Mouse (Mus musculus): ENCODE data around the gene Tmem97.
"Not testable (repeated sequence)": the region's sequence is repeated elsewhere in the genome, so short reads cannot be mapped to it uniquely, and the experiment has no call there.

Tmem97 gene

GRCm38 (mm10) chr11:78551059-78551398, 452 bp upstream of the Tmem97 start:
- DNase-seq (ENCODE audit: extremely low read depth, low read depth, low spot score), result no peak

GRCm38 (mm10) chr11:78549491-78549987, 1.0 kb downstream of the Tmem97 start:
- no peak for DNase-seq (ENCODE audit: extremely low read depth, low read depth, low spot score)

GRCm38 (mm10) chr11:78547718-78548460, 2.7 kb downstream of the Tmem97 start:
- no peak for DNase-seq (ENCODE audit: extremely low read depth, low read depth, low spot score)

GRCm38 (mm10) chr11:78545181-78545580, 5.4 kb downstream of the Tmem97 start:
- no peak for DNase-seq (ENCODE audit: extremely low read depth, low read depth, low spot score)

GRCm38 (mm10) chr11:78544449-78545111, 6.0 kb downstream of the Tmem97 start:
- DNase-seq (ENCODE audit: extremely low read depth, low read depth, low spot score), result no peak

GRCm38 (mm10) chr11:78540358-78540757, 10.2 kb downstream of the Tmem97 start:
- peak; percentile 80 for DNase-seq (ENCODE audit: extremely low read depth, low read depth, low spot score)

DNA sequence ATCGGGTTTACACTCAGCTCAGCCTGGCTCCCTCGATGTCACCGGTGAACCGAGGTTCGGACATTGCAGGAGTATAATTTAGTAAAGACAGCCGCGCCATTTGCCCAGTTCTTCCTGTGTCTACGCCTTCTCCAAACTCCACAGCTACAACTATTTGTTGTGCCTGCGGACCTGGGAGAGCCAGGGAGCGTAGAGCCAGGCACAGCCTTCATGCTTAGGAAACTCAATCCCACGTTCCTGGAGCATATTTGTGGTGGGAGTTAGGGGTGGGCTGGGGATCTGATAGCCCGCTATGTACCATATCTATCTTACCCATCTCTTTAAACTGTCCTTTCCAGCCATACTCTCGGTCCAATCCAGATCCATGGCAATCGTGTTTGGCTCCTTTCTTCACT, 13.9 kb downstream of the Tmem97 start:
- DNase-seq (ENCODE audit: extremely low read depth, low read depth, low spot score), result no peak

- peak; percentile 95 for DNase-seq (ENCODE audit: extremely low read depth, low read depth, low spot score)
These were observed 14.4 kb downstream of the Tmem97 start, which contains the start of the genes Tnfaip1 and Ift20 for GRCm38 (mm10) chr11:78536080-78536689. Tnfaip1 (minus strand) TSS chr11:78536332. Ift20 (plus strand) TSS chr11:78536361.

GRCm38 (mm10) chr11:78535376-78536079, 15.0 kb downstream of the Tmem97 start:
- DNase-seq (ENCODE audit: extremely low read depth, low read depth, low spot score), result no peak

GRCm38 (mm10) chr11:78534516-78534915, 16.1 kb downstream of the Tmem97 start:
- no peak for DNase-seq (ENCODE audit: extremely low read depth, low read depth, low spot score)

DNA sequence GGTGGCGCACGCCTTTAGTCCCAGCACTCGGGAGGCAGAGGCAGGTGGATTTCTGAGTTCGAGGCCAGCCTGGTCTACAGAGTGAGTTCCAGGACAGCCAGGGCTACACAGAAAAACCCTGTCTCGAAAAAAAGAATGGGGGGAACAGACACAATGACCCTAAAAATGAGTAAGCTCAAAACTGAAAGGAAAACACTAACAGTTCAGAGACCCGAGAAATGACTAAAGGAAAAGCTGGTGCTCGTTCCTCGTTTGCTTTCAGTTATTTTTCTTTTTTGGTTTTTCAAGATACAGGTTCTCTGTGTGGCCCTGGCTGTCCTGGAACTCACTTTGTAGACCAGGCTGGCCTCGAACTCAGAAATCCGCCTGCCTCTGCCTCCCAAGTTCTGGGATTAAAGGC, 19.1 kb downstream of the Tmem97 start:
- not testable (repeated sequence) for DNase-seq (ENCODE audit: extremely low read depth, low read depth, low spot score)

DNA sequence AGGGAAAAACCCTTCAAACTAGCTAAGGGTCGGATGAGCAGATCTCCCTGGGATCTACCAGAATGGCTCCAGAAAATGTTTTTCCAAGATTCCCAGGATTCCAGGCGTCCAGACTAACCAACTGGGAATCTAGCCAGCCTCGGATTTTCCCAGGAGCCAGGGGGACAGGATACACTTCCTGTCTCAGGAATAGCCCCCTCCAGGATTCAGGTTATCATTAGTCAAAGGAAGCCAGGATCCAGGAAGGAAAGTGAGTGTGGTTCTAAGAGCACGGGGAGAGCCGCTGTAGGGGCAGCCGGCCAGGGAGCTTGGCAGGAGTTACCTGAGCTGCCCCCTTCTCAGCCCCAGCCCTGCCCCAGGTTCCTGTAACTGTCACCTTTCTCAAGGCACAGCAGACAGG, 19.5 kb downstream of the Tmem97 start:
- no peak for DNase-seq (ENCODE audit: extremely low read depth, low read depth, low spot score)

DNA sequence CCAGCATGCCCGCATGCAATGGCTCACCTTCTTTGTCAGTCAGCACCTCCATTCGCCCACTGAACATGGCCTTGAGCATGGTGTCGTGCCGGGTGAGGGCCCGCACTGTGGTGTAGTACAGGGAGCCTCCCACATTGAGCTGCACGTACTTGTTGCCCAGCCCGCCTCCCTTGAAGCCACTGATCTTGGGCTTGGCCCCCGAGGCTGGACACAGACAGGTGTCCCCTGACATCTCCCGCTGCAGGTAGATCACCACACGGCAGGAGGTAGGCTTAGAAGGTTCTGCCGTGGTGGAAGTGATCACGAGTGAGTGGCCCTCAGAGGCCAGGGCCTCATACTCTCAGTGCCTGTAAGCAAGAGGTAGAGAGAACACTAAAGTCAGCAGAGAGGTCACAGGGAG, 20.6 kb downstream of the Tmem97 start:
- DNase-seq (ENCODE audit: extremely low read depth, low read depth, low spot score), result no peak

DNA sequence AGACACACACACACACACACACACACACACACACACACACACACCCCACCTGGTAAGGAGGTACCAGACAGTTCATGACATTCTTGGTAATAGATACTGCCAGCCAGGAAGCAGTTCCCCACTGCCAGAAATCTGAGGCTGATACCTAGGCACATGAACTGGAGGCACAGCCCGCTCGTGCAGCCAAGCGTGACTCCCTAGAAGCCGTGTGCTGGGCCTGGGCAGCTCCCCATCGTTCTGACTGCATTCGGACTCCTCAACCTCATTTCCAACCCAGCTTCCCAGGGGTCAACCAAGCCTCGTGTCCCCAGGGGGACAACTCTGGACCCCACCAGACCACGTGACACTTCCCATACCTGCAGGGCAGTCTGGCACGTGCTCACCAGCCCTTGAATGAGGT, 21.9 kb downstream of the Tmem97 start:
- no peak for DNase-seq (ENCODE audit: extremely low read depth, low read depth, low spot score)

- no peak for DNase-seq (ENCODE audit: extremely low read depth, low read depth, low spot score)
These were observed 25.7 kb downstream of the Tmem97 start for GRCm38 (mm10) chr11:78524838-78525237.

DNA sequence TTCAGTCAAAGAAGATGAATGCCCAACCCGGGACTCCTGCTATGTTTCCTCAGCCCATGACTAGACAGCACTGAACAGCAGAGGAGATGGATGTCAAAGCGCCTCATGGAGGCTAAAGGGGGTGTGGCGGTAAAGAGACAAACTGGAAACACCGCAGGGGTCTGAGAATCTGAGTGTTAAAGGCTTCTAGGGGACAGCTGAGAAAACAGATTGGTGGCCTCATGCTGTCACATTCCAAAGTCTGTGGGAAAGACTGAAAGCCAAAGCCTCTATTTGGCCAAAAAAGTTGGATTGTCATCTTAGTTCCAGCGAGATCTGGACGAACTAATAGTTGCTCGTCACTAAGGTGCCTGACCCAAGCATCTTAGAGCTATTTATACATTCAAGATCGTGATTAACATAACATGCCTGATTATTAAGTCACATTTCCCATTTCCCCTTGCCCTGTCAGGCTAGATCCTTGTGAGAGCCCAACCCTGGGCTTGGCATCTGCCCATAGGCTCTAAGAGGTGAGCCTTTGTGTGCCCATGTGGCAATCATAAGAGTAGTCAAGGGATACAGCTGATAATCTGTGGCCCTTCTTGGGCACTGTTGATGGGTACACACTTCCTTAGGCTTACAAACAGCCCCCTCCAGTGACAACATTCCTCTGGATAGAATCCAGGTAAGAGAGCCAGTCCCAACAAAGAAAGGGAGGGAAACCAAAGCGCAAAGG, 27.2 kb downstream of the Tmem97 start:
- no peak for DNase-seq (ENCODE audit: extremely low read depth, low read depth, low spot score)

- peak; percentile 68 for DNase-seq (ENCODE audit: extremely low read depth, low read depth, low spot score)
These were observed 28.0 kb downstream of the Tmem97 start for GRCm38 (mm10) chr11:78522481-78522997.

DNA sequence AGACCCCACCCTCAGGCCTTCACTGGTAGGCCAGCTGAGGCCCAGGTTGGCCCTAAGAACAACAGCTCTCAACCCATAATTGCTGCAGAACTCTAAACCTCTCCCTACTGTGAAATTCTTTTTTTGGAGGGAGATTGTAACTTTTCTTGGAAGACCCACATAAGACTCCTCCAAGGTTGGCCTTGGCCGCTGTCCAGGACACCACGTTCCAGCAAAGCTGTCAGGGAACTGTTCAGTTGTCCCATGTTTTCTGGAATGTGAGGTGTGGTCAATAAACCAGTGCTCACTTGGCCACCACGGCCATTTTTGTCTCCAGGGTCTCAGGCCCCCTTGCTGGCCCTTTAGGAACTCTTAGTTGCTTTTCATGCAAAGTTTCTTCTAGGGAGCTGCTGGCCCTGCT, 28.7 kb downstream of the Tmem97 start:
- no peak for DNase-seq (ENCODE audit: extremely low read depth, low read depth, low spot score)

GRCm38 (mm10) chr11:78518931-78519330, 31.6 kb downstream of the Tmem97 start:
- no peak for DNase-seq (ENCODE audit: extremely low read depth, low read depth, low spot score)

GRCm38 (mm10) chr11:78515549-78516325, 34.8 kb downstream of the Tmem97 start:
- no peak for DNase-seq (ENCODE audit: extremely low read depth, low read depth, low spot score)

Measured in fat pad, adult 2 months (tissue).